Mouse (Mus musculus) granulocyte monocyte progenitor cell, adult 5-6 weeks (primary cell): Measurements from ENCODE around the gene Sh3pxd2b. TPM values are rescaled to one million over a fixed set of nuclear protein-coding genes. Genes with fewer than 3 reads are reported as not detected.

Experiments
- ATAC-seq: replicated peaks from 2 replicates; pipeline ENCODE4 v1.8.0; 2016; ENCODE audit warnings: mild to moderate bottlenecking, moderate TSS enrichment, inconsistent platforms; ENCODE audit not compliant: poor library complexity, severe bottlenecking
- total RNA-seq, 2 experiments: library from RNA; stranded (forward) in 1 of 2; stranded (reverse) in 1 of 2; fragments of 200-712, 200-1000 nt in 1 of 2; fragments of >200 nt in 1 of 2; fragmentation: Nextera tagmentation in 1 of 2; gene quantifications; 2 replicates each; pipeline ENCODE4 v1.2.3; 2014 to 2017

Sh3pxd2b gene
- total RNA-seq, 2 experiments from 2014 or later = 1.8 to 10.1 TPM

- no peak for ATAC-seq
Measured at GRCm38 (mm10) chr11:32370881-32371280, 23.3 kb downstream of the Sh3pxd2b start.

DNA sequence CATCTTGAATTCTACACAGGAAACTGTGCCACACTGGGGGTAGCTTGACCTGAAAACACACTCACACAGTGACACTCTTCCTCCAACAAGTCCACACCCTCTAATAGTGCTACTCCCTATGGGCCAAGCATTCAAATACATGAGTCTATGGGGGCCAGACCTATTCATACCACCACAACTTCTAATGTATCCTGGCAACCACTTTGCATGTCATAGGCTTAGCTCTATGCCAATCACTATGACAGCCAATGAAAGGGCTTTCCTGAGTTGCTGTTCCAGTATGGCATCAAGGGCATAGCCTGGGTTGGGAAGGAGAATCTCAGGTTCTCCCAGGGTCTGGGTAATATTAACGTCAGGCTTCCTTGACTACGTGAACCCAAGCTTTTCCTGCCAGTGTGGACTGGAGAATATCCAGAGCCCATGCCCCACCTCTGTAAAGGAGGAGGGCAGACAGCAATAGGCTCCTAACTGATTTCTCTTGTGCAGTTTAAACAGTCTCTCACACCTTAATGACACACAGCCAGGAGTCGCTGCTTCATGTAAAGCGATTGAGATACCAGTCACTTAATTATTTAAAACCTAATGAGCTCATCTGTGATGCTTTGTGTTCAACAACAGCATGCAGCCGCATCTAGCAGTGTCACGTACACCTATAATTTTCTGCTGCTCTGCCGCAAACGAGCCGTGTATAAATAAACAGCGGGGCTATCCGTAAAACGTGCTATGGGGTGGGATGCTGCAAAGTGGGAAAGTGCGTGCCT, 25.8 kb downstream of the Sh3pxd2b start:
- ATAC-seq = no peak

GRCm38 (mm10) chr11:32374027-32374589, 26.5 kb downstream of the Sh3pxd2b start:
- ATAC-seq = no peak

- ATAC-seq = no peak
Measured at GRCm38 (mm10) chr11:32375104-32375535, 27.5 kb downstream of the Sh3pxd2b start.

GRCm38 (mm10) chr11:32376086-32376485, 28.5 kb downstream of the Sh3pxd2b start:
- ATAC-seq = no peak

DNA sequence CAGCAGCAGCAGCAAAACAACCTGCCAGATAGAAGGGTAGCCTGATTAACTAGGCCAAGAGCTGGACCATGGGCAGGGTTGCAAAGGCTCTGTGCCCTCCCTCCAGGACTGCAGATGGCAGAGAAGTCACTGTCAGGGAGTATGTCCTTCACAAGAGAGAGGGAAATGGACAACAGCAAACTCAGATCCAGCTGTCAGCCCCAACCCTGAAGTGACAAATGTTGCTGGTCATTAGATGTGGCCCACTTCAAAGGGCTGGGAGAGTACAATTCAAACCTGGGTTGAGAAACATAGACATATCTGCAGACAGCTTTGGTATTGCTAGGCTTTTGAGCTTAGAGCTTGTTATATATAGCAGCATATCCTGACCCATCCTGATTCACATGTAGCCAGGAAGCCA, 32.3 kb downstream of the Sh3pxd2b start:
- ATAC-seq = no peak

GRCm38 (mm10) chr11:32383341-32384134, 35.9 kb downstream of the Sh3pxd2b start:
- no peak for ATAC-seq

DNA sequence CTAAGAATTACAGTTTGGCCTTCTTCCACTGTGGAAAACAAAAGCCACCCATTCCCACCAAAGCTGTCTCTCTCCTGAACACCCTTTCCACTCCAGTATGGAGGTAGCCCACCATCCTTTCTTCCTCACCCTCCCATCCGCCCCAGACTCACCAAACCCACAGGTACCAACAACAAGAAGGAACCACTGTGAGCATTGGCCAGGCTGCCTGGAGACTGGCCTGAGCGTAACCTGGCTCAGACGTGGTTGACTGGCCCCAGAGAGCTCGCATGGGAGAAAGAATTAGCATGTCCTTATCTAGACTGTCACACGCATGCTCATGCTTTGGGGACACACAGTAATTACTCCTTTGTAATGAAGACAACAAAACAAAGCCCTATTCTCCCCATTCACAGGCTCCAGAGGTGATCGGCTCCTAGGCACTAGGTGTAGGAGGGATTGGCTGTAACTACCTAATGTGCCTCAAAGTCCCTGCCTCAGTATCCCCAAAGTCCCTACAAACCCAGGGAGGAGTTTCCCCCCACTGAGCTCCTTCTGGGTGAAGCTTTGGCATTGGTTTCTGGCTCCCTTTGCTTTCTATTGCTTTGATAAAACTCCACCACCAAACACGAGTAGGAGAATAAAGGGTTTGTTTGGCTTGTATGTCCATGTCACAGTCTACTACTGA, 36.6 kb downstream of the Sh3pxd2b start:
- ATAC-seq = no peak

DNA sequence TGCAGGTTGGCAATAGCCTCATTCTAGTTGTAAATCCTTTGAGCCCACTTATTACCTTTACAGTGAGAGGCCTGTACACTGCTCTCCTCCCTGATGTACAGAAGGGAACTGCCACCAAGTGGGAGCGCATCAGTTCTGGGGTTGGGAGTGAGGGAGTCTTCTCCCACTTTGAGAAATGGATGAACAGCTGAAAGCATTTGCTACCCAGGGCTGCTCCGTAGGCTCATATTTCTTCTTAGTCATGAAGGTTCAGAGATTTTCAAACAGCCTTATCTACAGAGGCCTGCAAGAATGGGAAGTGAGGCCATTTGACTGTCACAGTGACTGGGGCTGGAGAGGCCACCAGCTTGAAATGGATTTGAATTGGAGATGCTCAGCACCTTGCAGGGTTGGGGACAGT, 38.4 kb downstream of the Sh3pxd2b start:
- no peak for ATAC-seq

GRCm38 (mm10) chr11:32388064-32388463, 40.4 kb downstream of the Sh3pxd2b start:
- no peak for ATAC-seq

- ATAC-seq = no peak
Measured at GRCm38 (mm10) chr11:32393095-32393494, 45.5 kb downstream of the Sh3pxd2b start.

- no peak for ATAC-seq
Measured at GRCm38 (mm10) chr11:32395791-32396190, 48.2 kb downstream of the Sh3pxd2b start.

- ATAC-seq = no peak
Measured at GRCm38 (mm10) chr11:32398446-32398845, 50.8 kb downstream of the Sh3pxd2b start.

DNA sequence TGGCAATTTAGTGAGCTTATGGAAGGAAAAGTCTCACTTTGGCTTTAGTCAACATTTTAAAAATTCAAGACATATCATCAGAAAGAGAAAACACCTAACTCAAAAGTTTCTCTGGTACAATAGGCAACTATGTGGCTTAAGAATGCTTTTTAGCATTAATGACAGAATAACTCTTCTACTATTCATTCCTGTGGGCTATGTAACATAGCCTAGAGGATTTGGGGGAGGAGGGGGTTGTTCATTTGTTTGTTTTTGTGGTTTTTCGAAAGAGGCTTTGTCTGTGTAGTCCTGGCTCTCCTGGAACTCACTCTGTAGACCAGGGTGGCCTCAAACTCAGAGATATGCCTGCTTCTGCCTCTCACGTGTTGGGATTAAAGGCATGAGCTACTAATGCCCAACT, 51.6 kb downstream of the Sh3pxd2b start:
- no peak for ATAC-seq

DNA sequence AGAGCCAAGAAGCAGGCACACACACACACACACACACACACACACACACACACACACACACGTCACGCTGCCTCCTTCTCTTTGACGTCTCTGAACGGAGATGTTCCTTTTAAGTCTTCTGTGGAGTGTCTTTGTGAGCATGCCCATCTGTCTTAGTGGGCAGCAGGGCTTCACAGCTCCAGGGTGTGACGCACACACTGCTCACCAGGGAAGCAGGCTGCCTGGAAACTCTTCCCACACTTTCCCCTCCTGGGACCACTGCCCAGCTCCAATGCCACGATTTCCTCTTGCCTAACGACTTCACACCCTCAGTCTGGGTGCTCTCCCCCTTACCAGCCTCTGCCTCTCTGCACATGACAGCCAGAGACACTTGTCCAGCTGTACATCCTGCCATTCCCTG, 55.1 kb downstream of the Sh3pxd2b start:
- 0 out of 2 replicates have a peak, but pooled peaks have one; percentile 15 for ATAC-seq

- no peak for ATAC-seq
Measured at GRCm38 (mm10) chr11:32404708-32405107, 57.1 kb downstream of the Sh3pxd2b start.

DNA sequence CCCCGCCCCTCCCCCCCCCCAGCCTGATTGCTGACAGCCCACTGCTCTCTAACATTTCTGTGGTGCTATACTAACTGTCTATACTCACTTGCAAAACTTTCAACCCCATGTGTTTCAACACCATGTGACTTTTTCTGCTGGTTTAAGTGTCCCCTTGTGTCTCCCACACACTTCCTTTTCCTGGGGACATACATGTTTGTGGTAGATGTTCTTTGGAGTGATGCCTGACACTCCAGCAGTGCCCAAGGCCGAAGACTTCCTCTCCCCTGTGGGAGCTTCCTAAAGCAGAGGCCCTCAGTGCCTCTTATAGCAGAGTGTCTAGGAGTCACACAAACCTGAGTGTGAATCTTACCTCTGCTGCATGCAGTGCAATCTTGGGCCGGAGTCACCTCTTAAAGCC, 60.2 kb downstream of the Sh3pxd2b start:
- peak; percentile 84 for ATAC-seq

GRCm38 (mm10) chr11:32409052-32409451, 61.4 kb downstream of the Sh3pxd2b start:
- ATAC-seq = no peak

DNA sequence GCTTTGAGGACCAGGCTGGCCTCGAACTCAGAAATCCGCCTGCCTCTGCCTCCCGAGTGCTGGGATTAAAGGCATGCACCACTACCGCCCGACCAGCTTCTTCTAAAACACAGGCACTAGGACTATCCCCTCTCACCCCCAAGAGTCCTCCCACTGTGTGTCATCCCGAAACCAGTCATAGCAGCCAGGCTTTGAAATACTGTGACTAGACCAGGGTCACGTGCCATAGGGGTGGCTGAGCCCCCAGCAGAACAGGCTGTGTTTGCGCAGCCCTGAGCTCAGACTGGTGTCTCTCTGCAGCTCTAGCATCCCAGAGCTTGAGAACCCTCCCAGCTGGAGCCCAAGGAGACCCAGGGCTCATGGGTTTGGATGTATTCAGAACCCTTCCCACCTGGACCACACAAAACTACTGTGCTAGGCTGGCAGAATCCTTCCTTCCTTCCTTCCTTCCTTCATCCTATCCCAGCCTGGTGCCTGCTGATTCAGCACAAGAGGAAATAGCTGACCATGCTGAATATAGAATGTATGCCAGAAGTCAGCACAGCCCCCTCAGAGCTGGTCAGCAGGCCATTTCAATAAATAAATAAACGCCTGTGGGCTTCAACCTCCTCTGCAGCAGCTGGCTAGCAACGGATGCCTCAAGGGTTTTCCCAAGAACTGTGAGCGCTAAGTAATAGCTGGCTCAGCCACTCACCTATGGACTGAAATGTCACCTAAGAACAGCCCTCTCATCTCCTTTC, 62.4 kb downstream of the Sh3pxd2b start:
- no peak for ATAC-seq

- no peak for ATAC-seq
Measured at GRCm38 (mm10) chr11:32420001-32420400, 72.4 kb downstream of the Sh3pxd2b start.
